Mouse (Mus musculus): Measurements from ENCODE around the gene Rps12-ps3. TPM values are rescaled to one million over a fixed set of nuclear protein-coding genes. Genes with fewer than 3 reads are reported as not detected.

Gene Rps12-ps3
- polyA plus RNA-seq, 1 experiment: 708 TPM

DNA sequence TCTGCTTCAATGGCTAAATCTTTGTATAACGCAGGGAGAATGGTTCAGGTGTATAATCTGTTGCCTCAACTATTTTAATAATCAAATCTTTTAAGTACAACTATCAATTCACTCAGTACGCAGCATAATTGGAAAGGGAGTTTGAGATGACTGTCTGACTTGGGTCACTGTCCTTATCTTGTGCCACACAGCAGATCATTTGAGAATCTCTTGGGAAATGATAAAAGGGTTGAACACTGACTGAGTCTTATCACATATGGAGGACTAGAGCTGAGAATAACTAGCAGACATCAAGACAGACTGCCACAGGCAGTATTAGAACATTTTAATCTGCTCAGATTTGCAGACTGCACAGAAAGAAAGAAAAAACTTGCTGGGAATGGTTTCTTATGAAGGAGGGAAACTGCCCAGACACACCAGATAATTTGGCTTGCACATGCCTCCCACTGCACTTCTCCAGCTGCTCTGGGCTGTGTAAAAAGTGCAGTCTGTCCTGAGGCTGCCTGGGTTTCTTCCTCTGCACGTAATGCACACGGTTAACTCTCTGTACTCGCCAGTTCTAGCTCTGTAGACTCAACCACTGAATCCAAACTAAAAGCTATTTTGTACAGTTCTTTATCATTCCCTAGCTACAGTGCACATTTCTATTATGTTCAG lies 29.8 kb upstream of the Rps12-ps3 start:
- Histone ChIP-seq H3K4me1 (ENCODE audit: control insufficient read depth, insufficient read depth, low read length) (no peaks in the 10 kb centered on the region), H3K27ac (ENCODE audit: control insufficient read depth, insufficient read depth, low read depth, low read length) (no peak overlapping the region)
- TF ChIP-seq POLR2A (IDR thresholded peaks at IDR 0.05; ENCODE audit: control insufficient read depth, low read depth, low read length) (no peak), CTCF (IDR thresholded peaks at IDR 0.05; ENCODE audit: control insufficient read depth, insufficient read depth, insufficient replicate concordance, low read depth, low read length) (no peak)

GRCm38 (mm10) chr19:59315308-59315707 lies 6.8 kb upstream of the Rps12-ps3 start:
- Histone ChIP-seq H3K4me1 (ENCODE audit: control insufficient read depth, insufficient read depth, low read length) (no peaks in the 10 kb centered on the region), H3K36me3 (ENCODE audit: control insufficient read depth, insufficient read depth, low read length) (no peaks in the 10 kb centered on the region), H3K4me3 (ENCODE audit: control insufficient read depth, low read depth, low read length) (no peak overlapping the region), H3K27me3 (ENCODE audit: control insufficient read depth, insufficient read depth, low read length) (no peaks in the 10 kb centered on the region), H3K27ac (ENCODE audit: control insufficient read depth, insufficient read depth, low read depth, low read length) (no peak overlapping the region)
- TF ChIP-seq CTCF (IDR thresholded peaks at IDR 0.05; ENCODE audit: control insufficient read depth, insufficient read depth, insufficient replicate concordance, low read depth, low read length): no peak
- no peak for TF ChIP-seq POLR2A (IDR thresholded peaks at IDR 0.05; ENCODE audit: control insufficient read depth, low read depth, low read length)

More for the DNA sequence above, 29.8 kb upstream of the Rps12-ps3 start:
- no peak overlapping the region for H3K4me3 ChIP-seq (ENCODE audit: control insufficient read depth, low read depth, low read length)
- H3K27me3 ChIP-seq (ENCODE audit: control insufficient read depth, insufficient read depth, low read length): no peaks in the 10 kb centered on the region
- no peaks in the 10 kb centered on the region for H3K36me3 ChIP-seq (ENCODE audit: control insufficient read depth, insufficient read depth, low read length)

GRCm38 (mm10) chr19:59316571-59316970 lies 5.5 kb upstream of the Rps12-ps3 start:
- no peaks in the 10 kb centered on the region for H3K27me3 ChIP-seq (ENCODE audit: control insufficient read depth, insufficient read depth, low read length)
- H3K27ac ChIP-seq (ENCODE audit: control insufficient read depth, insufficient read depth, low read depth, low read length): no peak overlapping the region
- no peaks in the 10 kb centered on the region for H3K4me1 ChIP-seq (ENCODE audit: control insufficient read depth, insufficient read depth, low read length)
- TF ChIP-seq CTCF (IDR thresholded peaks at IDR 0.05; ENCODE audit: control insufficient read depth, insufficient read depth, insufficient replicate concordance, low read depth, low read length) (no peak; the same call in 1 of the 2 replicates), POLR2A (IDR thresholded peaks at IDR 0.05; ENCODE audit: control insufficient read depth, low read depth, low read length) (no peak)
- H3K4me3 ChIP-seq (ENCODE audit: control insufficient read depth, low read depth, low read length): no peak overlapping the region
- H3K36me3 ChIP-seq (ENCODE audit: control insufficient read depth, insufficient read depth, low read length): no peaks in the 10 kb centered on the region

DNA sequence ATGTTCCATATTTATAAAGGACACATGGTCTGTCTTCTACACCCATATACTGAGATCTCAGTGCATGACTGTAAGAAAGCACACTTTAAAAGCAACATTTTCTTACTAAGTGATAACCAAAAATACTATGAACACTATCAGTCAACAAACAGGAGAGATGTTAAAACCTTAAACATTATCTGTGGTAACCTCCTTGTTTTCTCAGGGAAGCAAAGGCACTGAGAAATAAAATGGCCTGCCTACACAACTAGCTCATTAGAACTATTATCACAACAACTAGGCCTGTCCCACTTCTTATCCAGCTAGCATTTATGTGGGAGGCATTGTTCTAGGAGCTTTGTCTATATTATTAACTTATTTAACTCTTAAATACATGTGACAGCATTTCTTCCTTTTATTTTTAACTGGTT lies 8.7 kb downstream of the Rps12-ps3 start:
- Histone ChIP-seq H3K4me1 (ENCODE audit: control insufficient read depth, insufficient read depth, low read length) (no peaks in the 10 kb centered on the region), H3K36me3 (ENCODE audit: control insufficient read depth, insufficient read depth, low read length) (no peaks in the 10 kb centered on the region; the same call in 1 of the 2 replicates), H3K27ac (ENCODE audit: control insufficient read depth, insufficient read depth, low read depth, low read length) (no peak overlapping the region), H3K27me3 (ENCODE audit: control insufficient read depth, insufficient read depth, low read length) (no peaks in the 10 kb centered on the region), H3K4me3 (ENCODE audit: control insufficient read depth, low read depth, low read length) (no peak overlapping the region)
- TF ChIP-seq CTCF (IDR thresholded peaks at IDR 0.05; ENCODE audit: control insufficient read depth, insufficient read depth, insufficient replicate concordance, low read depth, low read length) (no peak), POLR2A (IDR thresholded peaks at IDR 0.05; ENCODE audit: control insufficient read depth, low read depth, low read length) (no peak)

- Histone ChIP-seq H3K36me3 (ENCODE audit: control insufficient read depth, insufficient read depth, low read length) (no peaks in the 10 kb centered on the region), H3K27ac (ENCODE audit: control insufficient read depth, insufficient read depth, low read depth, low read length) (no peak overlapping the region), H3K27me3 (ENCODE audit: control insufficient read depth, insufficient read depth, low read length) (no peaks in the 10 kb centered on the region), H3K4me1 (ENCODE audit: control insufficient read depth, insufficient read depth, low read length) (no peaks in the 10 kb centered on the region), H3K4me3 (ENCODE audit: control insufficient read depth, low read depth, low read length) (no peak overlapping the region)
- TF ChIP-seq POLR2A (IDR thresholded peaks at IDR 0.05; ENCODE audit: control insufficient read depth, low read depth, low read length) (no peak), CTCF (IDR thresholded peaks at IDR 0.05; ENCODE audit: control insufficient read depth, insufficient read depth, insufficient replicate concordance, low read depth, low read length) (no peak)
These were observed 14.6 kb downstream of the Rps12-ps3 start for GRCm38 (mm10) chr19:59336655-59337054.

DNA sequence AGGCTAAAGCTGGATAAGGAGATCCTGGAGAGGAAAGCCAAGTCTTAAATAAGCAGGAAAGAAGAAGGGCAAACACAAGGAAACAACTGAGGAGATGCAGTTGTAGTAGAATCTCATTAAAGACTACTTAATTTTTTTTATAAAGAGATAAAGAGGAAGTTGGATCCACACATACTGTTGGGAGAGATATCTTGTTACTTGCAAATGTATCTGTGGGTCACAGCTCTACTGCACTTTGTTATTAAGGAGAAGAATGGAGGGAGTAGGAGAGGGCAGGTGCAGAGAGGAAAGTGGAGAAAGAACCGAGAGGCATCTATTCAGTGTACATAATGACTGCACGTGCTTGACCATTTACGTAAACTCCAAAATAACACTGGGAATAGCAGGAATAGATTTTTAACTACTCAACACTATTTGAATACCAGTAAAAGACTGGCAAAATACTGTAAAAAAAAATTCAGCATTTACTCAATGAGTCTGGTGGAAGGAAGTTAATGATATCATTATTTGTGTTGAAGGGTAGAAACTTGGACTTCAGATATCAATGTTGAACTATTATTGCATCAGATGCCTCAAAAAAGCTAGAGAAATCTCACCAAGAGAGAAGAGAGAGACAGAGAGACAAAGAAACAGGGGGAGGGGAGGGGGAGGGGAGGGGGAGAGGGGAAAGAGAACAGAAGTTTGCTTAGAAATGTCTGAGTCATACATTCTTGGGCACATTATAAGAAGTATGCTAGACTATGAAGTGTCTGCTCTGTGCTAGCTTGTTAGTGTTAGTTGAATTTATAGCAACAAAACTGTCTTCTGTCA lies 16.0 kb downstream of the Rps12-ps3 start:
- Histone ChIP-seq H3K27ac (ENCODE audit: control insufficient read depth, insufficient read depth, low read depth, low read length) (no peak overlapping the region), H3K27me3 (ENCODE audit: control insufficient read depth, insufficient read depth, low read length) (no peaks in the 10 kb centered on the region), H3K4me1 (ENCODE audit: control insufficient read depth, insufficient read depth, low read length) (no peaks in the 10 kb centered on the region), H3K4me3 (ENCODE audit: control insufficient read depth, low read depth, low read length) (no peak overlapping the region), H3K36me3 (ENCODE audit: control insufficient read depth, insufficient read depth, low read length) (no peaks in the 10 kb centered on the region)
- TF ChIP-seq CTCF (IDR thresholded peaks at IDR 0.05; ENCODE audit: control insufficient read depth, insufficient read depth, insufficient replicate concordance, low read depth, low read length): no peak
- TF ChIP-seq POLR2A (IDR thresholded peaks at IDR 0.05; ENCODE audit: control insufficient read depth, low read depth, low read length): no peak

DNA sequence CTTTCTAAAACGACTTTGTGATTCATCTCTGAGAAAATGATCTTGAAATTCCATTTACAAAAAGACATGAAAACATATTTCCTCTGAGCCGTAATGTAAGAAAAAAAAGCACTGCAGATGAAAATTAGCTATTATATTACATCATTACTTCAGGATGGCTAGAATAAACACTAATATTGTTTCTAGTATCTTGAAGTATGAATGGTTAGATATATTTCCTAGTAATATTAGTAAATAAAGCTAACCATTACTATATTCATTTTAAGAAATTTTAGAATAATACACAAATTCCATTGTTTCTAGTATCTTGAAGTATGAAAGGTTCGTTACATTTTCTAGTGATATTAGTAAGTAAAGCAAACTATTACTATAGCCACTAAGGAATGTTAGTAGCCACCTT lies 17.8 kb downstream of the Rps12-ps3 start:
- Histone ChIP-seq H3K4me3 (ENCODE audit: control insufficient read depth, low read depth, low read length) (no peak overlapping the region), H3K4me1 (ENCODE audit: control insufficient read depth, insufficient read depth, low read length) (peaks cover 9% of the 10 kb centered on the region), H3K27ac (ENCODE audit: control insufficient read depth, insufficient read depth, low read depth, low read length) (no peak overlapping the region), H3K36me3 (ENCODE audit: control insufficient read depth, insufficient read depth, low read length) (no peaks in the 10 kb centered on the region), H3K27me3 (ENCODE audit: control insufficient read depth, insufficient read depth, low read length) (no peaks in the 10 kb centered on the region)
- no peak for TF ChIP-seq POLR2A (IDR thresholded peaks at IDR 0.05; ENCODE audit: control insufficient read depth, low read depth, low read length)
- no peak for TF ChIP-seq CTCF (IDR thresholded peaks at IDR 0.05; ENCODE audit: control insufficient read depth, insufficient read depth, insufficient replicate concordance, low read depth, low read length)

All from testis, adult 2 months (tissue).